Comparison of ENCODE assay signal across 34 mouse cellular contexts in the genomic region with DNA sequence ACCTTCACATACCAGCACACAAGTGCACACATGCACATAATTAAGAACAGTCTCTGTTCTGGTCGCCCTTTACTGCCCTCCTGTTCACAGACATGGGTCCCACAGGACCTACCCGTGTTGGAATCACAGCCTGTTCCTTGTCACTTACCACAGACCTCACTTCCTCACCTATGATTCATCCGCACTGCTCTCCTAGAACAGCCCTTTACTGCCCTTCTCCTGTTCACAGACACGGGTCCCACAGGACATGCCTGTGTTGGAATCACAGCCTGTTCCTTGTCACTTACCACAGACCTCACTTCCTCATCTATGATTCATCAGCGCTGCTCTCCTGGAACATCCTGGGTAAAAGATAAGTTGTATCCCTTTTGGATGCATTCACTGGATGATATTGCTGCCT. TPM values are rescaled to one million over a fixed set of nuclear protein-coding genes. Genes with fewer than 3 reads are reported as not detected.
A peak's percentile ranks its signal among the peaks of the same experiment; 100 is the strongest.
DNase-seq lines count a peak whose midpoint lies in the region; ATAC-seq lines count a peak whose summit lies in the region.
"Had no signal": no experiment of that assay in that cellular context is flagged by ENCODE, and none has a peak within 500 bp of the region (broad histone marks: within the 10 kb centered on the region; RNA-seq: fewer than 3 reads in every experiment).

No protein-coding gene starts in this region.

- H3K9ac ChIP-seq in heart, embryonic 15.5 days, result no peak overlapping the region
- no peak overlapping the region for H3K9ac ChIP-seq in limb, embryonic 12.5 days (replicated peaks)
- no peak overlapping the region for H3K9ac ChIP-seq in hindbrain, embryonic 16.5 days (ENCODE audit: low read depth, low read length)
- H3K9ac ChIP-seq: embryonic facial prominence, embryonic 15.5 days; forebrain, embryonic 12.5 days; forebrain, postnatal 0 days; hindbrain, embryonic 14.5 days; liver, embryonic 14.5 days; midbrain, embryonic 15.5 days; neural tube, embryonic 15.5 days had no signal

- DNase-seq in heart, adult 8-10 months (ENCODE audit: low spot score), result no peak
- DNase-seq in 3T3-L1 (ENCODE audit: low read depth, low spot score), result peak; percentile 70
- peak; percentile 4 for DNase-seq in brain, adult 2 months (ENCODE audit: low read depth, low spot score)
- no peak for DNase-seq in left cerebral cortex, adult 9 months (ENCODE audit: low spot score in 2 of 2)
- no peak for DNase-seq in adrenal gland, adult 18-20 months (ENCODE audit: low spot score in 2 of 2)
- DNase-seq: adrenal gland, postnatal 36 days; cerebellum, adult 2 months; cerebellum, postnatal 14 days; forebrain, postnatal 0 days; gastrocnemius, postnatal 25 days; kidney, adult 2 months; kidney, postnatal 36 days; left cerebral cortex, postnatal 4 days; liver; lung, adult 2 months; lung, postnatal 10 days; thymus, postnatal 4 days had no signal

- 46% methylated on average over 5 of the region's 5 CpGs for WGBS in heart, embryonic 15.5 days
- 45% methylated on average over 5 of the region's 5 CpGs for WGBS in limb, embryonic 12.5 days
- WGBS in hindbrain, embryonic 16.5 days, result 70% methylated on average over 5 of the region's 5 CpGs

- no peaks in the 10 kb centered on the region for H3K27me3 ChIP-seq in heart, embryonic 15.5 days
- H3K27me3 ChIP-seq in limb, embryonic 12.5 days, result no peaks in the 10 kb centered on the region
- no peaks in the 10 kb centered on the region for H3K27me3 ChIP-seq in hindbrain, embryonic 16.5 days (replicated peaks; ENCODE audit: control insufficient read depth, insufficient read depth, low read length)
- H3K27me3 ChIP-seq: embryonic facial prominence, embryonic 15.5 days; forebrain, embryonic 12.5 days; midbrain, embryonic 15.5 days; neural tube, embryonic 15.5 days; Patski had no signal

- no peaks in the 10 kb centered on the region for H3K36me3 ChIP-seq in heart, embryonic 15.5 days
- H3K36me3 ChIP-seq in limb, embryonic 12.5 days, result no peaks in the 10 kb centered on the region
- H3K36me3 ChIP-seq in hindbrain, embryonic 16.5 days (ENCODE audit: control insufficient read depth, insufficient read depth, low read length), result no peaks in the 10 kb centered on the region
- H3K36me3 ChIP-seq: embryonic facial prominence, embryonic 10.5 days; embryonic facial prominence, embryonic 15.5 days; forebrain, embryonic 12.5 days; G1E; midbrain, embryonic 10.5 days; midbrain, embryonic 15.5 days; neural tube, embryonic 15.5 days had no signal

- H3K4me3 ChIP-seq in heart, embryonic 15.5 days, result no peak overlapping the region
- no peak overlapping the region for H3K4me3 ChIP-seq in limb, embryonic 12.5 days (replicated peaks)
- no peak overlapping the region for H3K4me3 ChIP-seq in hindbrain, embryonic 16.5 days (ENCODE audit: low read length)
- H3K4me3 ChIP-seq: embryonic facial prominence, embryonic 10.5 days; embryonic facial prominence, embryonic 15.5 days; forebrain, embryonic 12.5 days; layer of hippocampus, adult 2 months; left cerebral cortex, adult 2 months; midbrain, embryonic 10.5 days; midbrain, embryonic 15.5 days; neural tube, embryonic 15.5 days had no signal

- H3K9me3 ChIP-seq in heart, embryonic 15.5 days (replicated peaks), result no peaks in the 10 kb centered on the region
- H3K9me3 ChIP-seq in limb, embryonic 12.5 days, result no peaks in the 10 kb centered on the region
- H3K9me3 ChIP-seq in hindbrain, embryonic 16.5 days (ENCODE audit: control insufficient read depth, low read length), result no peaks in the 10 kb centered on the region
- H3K9me3 ChIP-seq: embryonic facial prominence, embryonic 10.5 days; embryonic facial prominence, embryonic 15.5 days; forebrain, embryonic 12.5 days; G1E; midbrain, embryonic 10.5 days; midbrain, embryonic 15.5 days; neural tube, embryonic 15.5 days had no signal

- ATAC-seq in heart, embryonic 15.5 days (replicated peaks; ENCODE audit: insufficient number of reproducible peaks, insufficient read depth, low FRiP score, low read depth), result 0 out of 2 replicates have a peak, but pooled peaks have one; percentile 47
- no peak for ATAC-seq in limb, embryonic 12.5 days (ENCODE audit: insufficient number of reproducible peaks, insufficient read depth, low FRiP score, low TSS enrichment, low read depth)
- ATAC-seq in hindbrain, embryonic 16.5 days, result no peak
- ATAC-seq: forebrain, postnatal 0 days; inflammation-experienced regulatory T-cells, adult 6 months; midbrain, embryonic 15.5 days; Patski had no signal

- H3K4me1 ChIP-seq in heart, embryonic 15.5 days (replicated peaks), result 0 out of 2 replicates have a peak, but pooled peaks cover 2% of the 10 kb centered on the region
- H3K4me1 ChIP-seq in limb, embryonic 12.5 days (replicated peaks), result peaks cover 14% of the 10 kb centered on the region
- no peaks in the 10 kb centered on the region for H3K4me1 ChIP-seq in hindbrain, embryonic 16.5 days (ENCODE audit: control insufficient read depth, insufficient read depth, low read depth, low read length)
- H3K4me1 ChIP-seq: embryonic facial prominence, embryonic 15.5 days; forebrain, embryonic 12.5 days; midbrain, embryonic 10.5 days; midbrain, embryonic 15.5 days; neural tube, embryonic 15.5 days had no signal

- no peak overlapping the region for H3K4me2 ChIP-seq in heart, embryonic 15.5 days
- no peak overlapping the region for H3K4me2 ChIP-seq in limb, embryonic 12.5 days
- H3K4me2 ChIP-seq in hindbrain, embryonic 16.5 days (ENCODE audit: low read length), result no peak overlapping the region
- H3K4me2 ChIP-seq: embryonic facial prominence, embryonic 15.5 days; forebrain, embryonic 12.5 days; hindbrain, embryonic 14.5 days; midbrain, embryonic 15.5 days; neural tube, embryonic 15.5 days had no signal

- no peak overlapping the region for H3K27ac ChIP-seq in heart, embryonic 15.5 days
- H3K27ac ChIP-seq in limb, embryonic 12.5 days, result peak overlapping the region; percentile 31; the same call in 1 of the 2 replicates
- no peak overlapping the region for H3K27ac ChIP-seq in hindbrain, embryonic 16.5 days (ENCODE audit: low read depth, low read length)
- H3K27ac ChIP-seq: embryonic facial prominence, embryonic 15.5 days; forebrain, embryonic 12.5 days; hindbrain, embryonic 14.5 days; layer of hippocampus, adult 2 months; left cerebral cortex, adult 2 months; liver, embryonic 14.5 days; macrophage; midbrain, embryonic 10.5 days; midbrain, embryonic 15.5 days; neural tube, embryonic 15.5 days had no signal

RNA-seq across cellular contexts. Expression of a gene that starts 33.4 kb away (rescaled TPM):
- polyA plus RNA-seq in heart, embryonic 15.5 days (2015; fragmentation: Nextera tagmentation; extraction: Ambion mirVana), result 12.5 and 14.4 TPM in 2 replicates
- 1 to 10 TPM; 6.8 to 8.9 (median 8.0) TPM for total RNA-seq in heart, adult 8-10 months (2022)
- polyA plus RNA-seq in limb, embryonic 12.5 days (2016; fragmentation: Nextera tagmentation; extraction: Ambion mirVana), result 26.9 and 27.2 TPM in 2 replicates
- total RNA-seq in adrenal gland, adult 18-20 months (2021), result 10 to 100 TPM; 11.9 to 12.9 TPM
- polyA plus RNA-seq in hindbrain, embryonic 16.5 days (2015; fragmentation: Nextera tagmentation; extraction: Ambion mirVana), result 13.0 and 15.6 TPM in 2 replicates

RNA-seq across cellular contexts. Expression of a gene that starts 42.7 kb away (rescaled TPM):
- 31.7 and 34.7 TPM in 2 replicates for polyA plus RNA-seq in heart, embryonic 15.5 days (2015; fragmentation: Nextera tagmentation; extraction: Ambion mirVana)
- total RNA-seq in heart, adult 8-10 months (2022), result 10 to 100 TPM; 13.9 to 15.4 (median 15.3) TPM
- 44.6 and 45.7 TPM in 2 replicates for polyA plus RNA-seq in limb, embryonic 12.5 days (2016; fragmentation: Nextera tagmentation; extraction: Ambion mirVana)
- total RNA-seq in adrenal gland, adult 18-20 months (2021), result 10 to 100 TPM; 34.0 to 42.0 TPM
- polyA plus RNA-seq in hindbrain, embryonic 16.5 days (2015; fragmentation: Nextera tagmentation; extraction: Ambion mirVana), result 46.4 and 47.0 TPM in 2 replicates

Comparison
In these comparisons a context has a peak if more than half of its experiments do, and no peak if none do; other contexts are left out.
1. DNase-seq: peak in 3T3-L1 (single experiment) and brain, adult 2 months (single experiment); none in heart, adult 8-10 months (single experiment), left cerebral cortex, adult 9 months (0 of 2) and adrenal gland, adult 18-20 months (0 of 2).